Mouse (Mus musculus) hindbrain, embryonic 16.5 days (tissue): Measurements from ENCODE around the gene Wrnip1. TPM values are rescaled to one million over a fixed set of nuclear protein-coding genes. Genes with fewer than 3 reads are reported as not detected.

Source experiments
- ATAC-seq: fragments of 200-750 bp; cut with Nextera tagmentation; 2 replicates; pipeline ENCODE4 v1.8.0; 2017; ENCODE audit warnings: moderate TSS enrichment, moderate library complexity
- H3K27ac ChIP-seq: fragments of 300-500 bp; sonication (generic); 2 replicates; pipeline ENCODE4 v1.5.1; 2014; ENCODE audit warnings: low read depth, mild to moderate bottlenecking, control low read depth, low read length, moderate library complexity
- H3K27me3 ChIP-seq: fragments of 300-500 bp; sonication (generic); replicated peaks from 2 replicates; pipeline ENCODE4 v1.6.1; 2014; ENCODE audit warnings: low read length; ENCODE audit not compliant: control insufficient read depth, insufficient read depth
- H3K36me3 ChIP-seq: fragments of 300-500 bp; sonication (generic); 2 replicates; pipeline ENCODE4 v1.6.1; 2014; ENCODE audit warnings: mild to moderate bottlenecking, low read length, moderate library complexity, mixed read lengths; ENCODE audit not compliant: control insufficient read depth, insufficient read depth
- H3K4me1 ChIP-seq: fragments of 300-500 bp; sonication (generic); 2 replicates; pipeline ENCODE4 v1.6.1; 2014; ENCODE audit warnings: low read depth, low read length; ENCODE audit not compliant: control insufficient read depth, insufficient read depth
- H3K4me2 ChIP-seq: fragments of 300-500 bp; sonication (generic); 2 replicates; pipeline ENCODE4 v1.6.1; 2014; ENCODE audit warnings: mild to moderate bottlenecking, low read length, control low read depth, moderate library complexity
- H3K4me3 ChIP-seq: fragments of 300-500 bp; sonication (generic); 2 replicates; pipeline ENCODE4 v1.5.1; 2014; ENCODE audit warnings: mild to moderate bottlenecking, low read length, control low read depth, moderate library complexity
- H3K9ac ChIP-seq: fragments of 300-500 bp; sonication (generic); 2 replicates; pipeline ENCODE4 v1.6.1; 2014; ENCODE audit warnings: low read depth, mild to moderate bottlenecking, control low read depth, low read length, moderate library complexity
- H3K9me3 ChIP-seq: fragments of 300-500 bp; sonication (generic); 2 replicates; pipeline ENCODE4 v1.6.1; 2014; ENCODE audit warnings: mild to moderate bottlenecking, low read length, moderate library complexity; ENCODE audit not compliant: control insufficient read depth
- WGBS: fragments of 180-500 bp; shearing (Covaris S2); extraction: QIAGEN DNeasy Blood & Tissue Kit; methylation state at CpG from one replicate; pipeline ENCODE4 v1.1.7; 2014; 5-methylcytosine and 5-hydroxymethylcytosine counted together
- polyA plus RNA-seq: library from polyadenylated mRNA; unstranded; fragments of >200 nt; fragmentation: Nextera tagmentation; extraction: Ambion mirVana; gene quantifications from 2 replicates; pipeline ENCODE4 v1.2.1, GENCODE M21; 2015

Gene Wrnip1
- polyA plus RNA-seq, 1 experiment from 2014 or later, result 35.6 TPM

DNA sequence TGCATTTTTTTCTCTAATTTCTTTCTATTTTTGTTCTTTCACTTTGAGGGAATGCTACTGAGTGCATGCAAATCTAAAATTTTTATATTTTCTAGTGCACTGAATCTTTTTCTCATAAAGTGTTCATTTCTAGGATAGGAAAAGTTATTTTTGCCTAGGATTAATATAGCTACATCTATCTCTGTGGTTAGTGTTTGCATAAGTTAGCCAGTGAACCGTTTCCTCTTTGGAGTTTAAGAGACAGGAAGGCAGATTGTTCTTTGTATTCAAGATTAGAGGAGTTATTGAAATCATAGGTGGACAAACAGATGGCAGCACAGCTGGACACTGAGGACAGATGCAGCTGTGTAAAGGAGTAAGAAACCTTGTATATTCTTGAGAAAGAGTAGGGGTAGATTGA, 37.5 kb downstream of the Wrnip1 start:
- H3K4me2 ChIP-seq, result no peak overlapping the region
- no peaks in the 10 kb centered on the region for H3K27me3 ChIP-seq
- ATAC-seq, result no peak
- no peaks in the 10 kb centered on the region for H3K4me1 ChIP-seq
- no peak overlapping the region for H3K27ac ChIP-seq
- no peak overlapping the region for H3K4me3 ChIP-seq
- WGBS, result 62% methylated on average over 1 of the region's 1 CpGs
- no peak overlapping the region for H3K9ac ChIP-seq
- H3K36me3 ChIP-seq, result no peaks in the 10 kb centered on the region
- H3K9me3 ChIP-seq, result no peaks in the 10 kb centered on the region

DNA sequence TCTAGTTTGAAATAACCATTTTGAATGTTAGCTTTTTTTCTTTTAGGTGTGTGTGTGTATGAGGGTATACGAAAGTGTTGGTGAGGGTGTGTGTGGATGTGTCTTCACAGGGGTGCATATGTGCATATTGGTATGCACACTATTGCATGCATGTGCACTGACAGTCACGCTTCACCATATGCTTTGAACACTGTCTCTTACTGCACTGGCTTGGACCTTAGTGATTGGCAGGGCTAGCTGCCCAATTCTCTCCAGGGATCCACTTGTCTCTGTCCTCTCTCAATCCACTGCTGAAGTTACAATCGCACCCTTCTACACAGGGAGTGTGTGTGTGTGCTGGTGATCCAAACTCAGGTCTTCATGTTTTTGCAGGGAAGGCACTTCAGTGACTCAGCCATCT, 39.5 kb downstream of the Wrnip1 start:
- no peak for ATAC-seq
- Histone ChIP-seq H3K36me3 (no peaks in the 10 kb centered on the region), H3K27me3 (no peaks in the 10 kb centered on the region), H3K4me2 (no peak overlapping the region), H3K4me3 (no peak overlapping the region), H3K4me1 (no peaks in the 10 kb centered on the region), H3K27ac (no peak overlapping the region), H3K9ac (no peak overlapping the region), H3K9me3 (no peaks in the 10 kb centered on the region)
- WGBS, result 88% methylated on average over 3 of the region's 3 CpGs

DNA sequence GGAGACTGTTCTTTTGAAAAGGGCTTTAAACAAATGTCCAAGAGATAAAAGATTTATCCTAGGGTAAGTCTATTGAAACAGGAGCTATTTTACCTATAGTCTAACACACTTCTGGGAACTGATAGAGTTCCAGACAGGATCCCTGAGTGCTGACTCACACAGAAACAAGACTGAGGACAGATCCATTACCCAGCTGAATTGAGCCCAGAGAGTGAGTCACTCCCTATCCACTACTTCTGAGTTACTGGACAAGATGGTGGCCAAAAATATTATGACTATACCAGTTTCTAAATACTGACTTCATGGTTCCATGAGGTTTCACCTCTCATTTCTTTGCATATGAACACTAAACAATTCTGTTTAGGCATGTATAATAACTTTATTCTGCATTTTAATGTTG, 44.4 kb downstream of the Wrnip1 start:
- Histone ChIP-seq H3K9me3 (no peaks in the 10 kb centered on the region), H3K27ac (no peak overlapping the region), H3K4me2 (no peak overlapping the region), H3K4me1 (no peaks in the 10 kb centered on the region), H3K36me3 (no peaks in the 10 kb centered on the region), H3K27me3 (no peaks in the 10 kb centered on the region), H3K9ac (no peak overlapping the region), H3K4me3 (no peak overlapping the region)
- ATAC-seq, result no peak

DNA sequence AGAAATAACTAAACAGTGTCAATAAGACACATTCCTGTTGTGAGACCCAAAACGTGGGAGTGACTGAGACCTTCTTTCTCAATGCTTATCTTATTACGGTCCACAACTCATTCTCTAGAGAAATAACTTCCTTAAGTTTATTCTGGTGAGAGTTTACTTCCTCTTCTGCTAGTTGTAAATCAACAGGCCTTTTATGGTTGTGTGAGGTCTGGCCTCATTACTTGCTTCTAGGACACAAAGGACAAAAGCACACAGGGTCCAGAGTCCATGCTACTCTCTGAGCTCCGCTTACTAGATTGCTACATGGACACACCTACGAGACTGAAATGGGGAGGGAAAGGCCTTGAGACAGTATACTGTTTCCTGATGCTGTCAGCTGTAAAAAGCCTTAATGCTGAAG, 47.3 kb downstream of the Wrnip1 start:
- Histone ChIP-seq H3K4me1 (no peaks in the 10 kb centered on the region), H3K27ac (no peak overlapping the region), H3K4me3 (no peak overlapping the region), H3K4me2 (no peak overlapping the region), H3K36me3 (no peaks in the 10 kb centered on the region), H3K27me3 (no peaks in the 10 kb centered on the region), H3K9me3 (no peaks in the 10 kb centered on the region), H3K9ac (no peak overlapping the region)
- WGBS, result 74% methylated on average over 4 of the region's 4 CpGs
- no peak for ATAC-seq

DNA sequence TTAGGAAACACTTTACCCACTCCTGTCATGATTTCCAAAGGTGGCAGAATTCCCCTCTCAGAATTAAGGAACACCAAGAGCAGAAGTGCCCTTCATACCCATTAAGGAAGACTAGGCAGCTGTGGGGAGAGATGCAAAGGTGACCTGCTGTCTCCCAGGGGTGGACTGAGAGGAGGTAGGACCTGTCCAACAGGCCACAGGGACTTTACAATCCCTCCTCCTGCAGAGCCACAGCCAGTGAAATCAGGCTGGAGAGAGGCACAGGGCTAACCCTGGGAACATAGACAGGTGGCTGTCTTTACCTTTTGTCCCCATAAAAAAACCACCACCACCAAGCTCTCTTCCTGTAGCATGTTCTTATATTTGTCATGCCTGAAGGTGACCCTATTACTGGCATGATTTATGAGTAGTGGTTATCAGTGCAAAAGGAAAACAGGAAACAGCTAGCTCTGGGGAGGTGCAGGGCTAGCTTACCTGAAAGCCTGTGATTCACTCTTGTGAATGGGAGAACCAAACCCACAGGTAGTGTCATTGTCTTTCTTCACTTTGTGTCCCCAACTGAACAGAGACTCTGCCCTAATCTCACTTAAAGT, 47.8 kb downstream of the Wrnip1 start:
- Histone ChIP-seq H3K27ac (no peak overlapping the region), H3K27me3 (no peaks in the 10 kb centered on the region), H3K4me2 (no peak overlapping the region), H3K4me3 (no peak overlapping the region), H3K36me3 (no peaks in the 10 kb centered on the region), H3K9ac (no peak overlapping the region), H3K9me3 (no peaks in the 10 kb centered on the region), H3K4me1 (no peaks in the 10 kb centered on the region)
- ATAC-seq, result no peak

DNA sequence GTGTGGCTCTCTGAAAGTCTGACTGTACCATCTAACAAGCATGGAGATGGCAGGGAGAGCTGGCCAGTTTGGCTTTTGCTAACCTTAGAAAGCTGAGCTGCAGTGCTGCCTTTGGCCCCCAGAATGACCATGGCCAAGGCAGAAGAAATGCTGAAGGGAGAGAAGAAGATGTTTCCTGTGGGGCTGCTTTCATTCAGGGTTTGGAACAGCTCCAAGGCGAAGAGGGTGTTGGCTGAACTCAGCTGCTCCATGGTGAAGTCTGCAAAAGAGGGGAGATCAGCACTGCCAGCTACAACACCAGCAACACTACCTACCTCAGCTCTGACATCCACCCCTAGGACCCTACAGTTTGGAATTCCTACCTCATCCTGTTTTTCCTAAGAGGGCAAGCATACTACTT, 48.3 kb downstream of the Wrnip1 start:
- WGBS, result 73% methylated on average over 1 of the region's 1 CpGs
- ATAC-seq, result no peak
- Histone ChIP-seq H3K9me3 (no peaks in the 10 kb centered on the region), H3K4me1 (no peaks in the 10 kb centered on the region), H3K27me3 (no peaks in the 10 kb centered on the region), H3K27ac (no peak overlapping the region), H3K4me2 (no peak overlapping the region), H3K9ac (no peak overlapping the region), H3K4me3 (no peak overlapping the region), H3K36me3 (no peaks in the 10 kb centered on the region)

DNA sequence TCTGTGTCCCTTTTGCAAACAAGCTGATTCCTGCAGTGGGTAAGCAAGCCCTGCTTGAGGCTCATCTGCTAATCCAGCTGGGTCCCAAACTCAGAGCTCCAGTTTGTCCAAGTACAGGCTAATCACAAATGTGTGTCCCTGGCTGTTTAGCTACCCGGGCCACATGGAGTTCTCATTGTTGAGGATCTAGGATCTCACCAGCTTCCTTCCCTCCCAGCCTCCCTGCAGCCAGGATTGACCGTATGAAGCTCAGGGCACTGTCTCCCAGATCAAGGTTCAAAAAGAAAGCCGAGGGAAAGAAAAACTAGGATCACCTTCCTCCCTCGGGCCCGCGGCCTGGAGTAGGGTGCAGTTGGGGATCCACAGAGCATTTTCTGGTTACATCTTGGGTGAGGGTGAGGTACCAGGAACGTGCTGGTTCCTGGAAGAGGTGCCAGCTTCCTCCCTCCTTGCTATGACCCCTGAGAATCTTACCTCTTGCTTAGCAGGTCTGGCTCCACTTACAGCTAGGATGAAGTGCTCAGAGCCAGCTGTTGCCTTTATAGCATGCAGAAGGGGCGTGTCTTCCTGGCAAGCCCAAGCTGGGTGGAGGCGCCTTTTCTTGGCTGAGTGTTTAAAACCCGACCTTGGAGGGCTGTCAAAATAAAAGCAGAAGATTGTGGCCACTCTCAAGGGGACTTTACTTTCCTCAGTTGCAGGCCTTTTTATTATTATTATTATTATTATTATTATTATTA, 49.0 kb downstream of the Wrnip1 start, which contains the start of gene Serpinb1a:
Gene Serpinb1a, minus strand, starts transcription at position 518 of the 737 bp plus-strand sequence.
- Histone ChIP-seq H3K27ac (no peak within 1 kb of the TSS), H3K4me1 (no peaks in the 10 kb centered on the region), H3K4me3 (no peak within 1 kb of the TSS), H3K9me3 (no peaks in the 10 kb centered on the region), H3K27me3 (no peaks in the 10 kb centered on the region), H3K36me3 (no peaks in the 10 kb centered on the region), H3K4me2 (no peak within 1 kb of the TSS), H3K9ac (no peak within 1 kb of the TSS)
- WGBS, result 66% methylated on average over 10 of the region's 10 CpGs
- ATAC-seq, result no peak

DNA sequence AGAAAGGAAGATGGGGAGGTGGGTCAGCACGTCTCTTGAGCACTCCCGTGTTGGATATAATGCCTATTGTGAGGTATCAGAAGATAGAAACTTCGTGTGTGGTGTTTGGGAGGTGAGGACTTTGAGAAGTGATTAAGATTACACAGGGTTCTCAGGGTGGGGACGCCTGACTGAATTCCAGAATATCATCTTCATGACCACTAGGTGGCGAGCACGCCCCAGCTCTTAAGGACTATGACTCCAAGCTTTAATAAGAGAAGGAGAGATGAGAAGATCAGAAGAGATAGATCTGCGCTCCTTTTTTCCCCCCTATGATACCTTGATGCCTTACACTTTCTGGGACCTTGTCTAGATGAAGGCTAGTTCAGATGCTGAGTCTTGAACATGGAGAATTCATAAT, 50.1 kb downstream of the Wrnip1 start:
- Histone ChIP-seq H3K4me3 (no peak overlapping the region), H3K9me3 (no peaks in the 10 kb centered on the region), H3K4me2 (no peak overlapping the region), H3K9ac (no peak overlapping the region), H3K27me3 (no peaks in the 10 kb centered on the region), H3K27ac (no peak overlapping the region), H3K36me3 (no peaks in the 10 kb centered on the region), H3K4me1 (no peaks in the 10 kb centered on the region)
- ATAC-seq, result peak; percentile 88
- WGBS, result 12% methylated on average over 7 of the region's 7 CpGs

GRCm38 (mm10) chr13:32852539-32852938, 50.7 kb downstream of the Wrnip1 start:
- Histone ChIP-seq H3K27ac (no peak overlapping the region), H3K4me3 (no peak overlapping the region), H3K9ac (no peak overlapping the region), H3K27me3 (no peaks in the 10 kb centered on the region), H3K36me3 (no peaks in the 10 kb centered on the region), H3K4me2 (no peak overlapping the region), H3K9me3 (no peaks in the 10 kb centered on the region), H3K4me1 (no peaks in the 10 kb centered on the region)
- WGBS, result 95% methylated on average over 4 of the region's 4 CpGs
- peak; percentile 13; the same call in 1 of the 2 replicates for ATAC-seq
